Mouse (Mus musculus) frontal cortex, adult (tissue): Measurements from ENCODE around the gene Diras2.

ENCODE experiments used
- ATAC-seq: cut with Nextera tagmentation; 2 replicates; pipeline ENCODE4 v1.9.2; 2017; ENCODE audit warnings: mild to moderate bottlenecking, moderate library complexity, mixed read lengths; ENCODE audit not compliant: low TSS enrichment

Diras2 gene

DNA sequence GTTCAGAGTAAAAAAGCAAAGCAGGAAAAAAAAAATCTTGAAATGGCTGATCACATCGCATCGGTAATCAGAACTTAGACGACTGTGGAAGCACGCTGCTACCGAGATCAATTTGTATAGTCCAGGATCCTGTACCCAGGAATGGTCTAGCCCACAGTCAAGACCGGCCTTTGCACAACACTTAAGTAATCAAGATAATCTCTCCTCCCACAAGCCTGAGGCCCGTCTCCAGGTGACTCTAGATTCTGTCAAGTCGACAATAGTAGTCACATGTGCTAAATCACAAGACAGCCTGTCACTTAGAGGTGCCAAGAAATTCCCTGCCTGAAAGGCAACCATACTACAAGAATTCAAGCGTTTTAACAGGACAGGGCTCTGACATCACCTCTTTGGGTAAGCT is at the start of gene Diras2:
Gene Diras2, minus strand, starts transcription at position 159 of the 400 bp plus-strand sequence.
- ATAC-seq, result no peak

DNA sequence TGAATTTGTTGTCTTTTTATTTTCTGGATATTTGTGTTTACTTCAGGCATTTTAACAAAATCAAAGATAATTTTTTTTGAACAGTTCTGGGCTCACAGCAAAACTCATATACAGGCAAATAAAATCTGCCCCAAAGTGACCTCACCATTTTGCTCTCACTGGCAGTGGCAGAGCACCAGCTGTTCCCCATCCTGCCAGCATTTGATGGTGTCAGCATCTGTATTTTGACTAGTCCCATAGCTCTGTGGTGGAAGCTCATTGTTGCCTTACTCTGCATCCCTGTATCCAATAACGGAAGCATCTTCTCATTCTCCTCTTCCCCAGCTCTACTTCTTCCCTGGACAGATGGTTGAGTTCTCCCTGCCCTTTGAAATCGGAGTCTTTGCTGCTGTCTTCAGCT is 47.7 kb upstream of the Diras2 start:
- ATAC-seq, result no peak

DNA sequence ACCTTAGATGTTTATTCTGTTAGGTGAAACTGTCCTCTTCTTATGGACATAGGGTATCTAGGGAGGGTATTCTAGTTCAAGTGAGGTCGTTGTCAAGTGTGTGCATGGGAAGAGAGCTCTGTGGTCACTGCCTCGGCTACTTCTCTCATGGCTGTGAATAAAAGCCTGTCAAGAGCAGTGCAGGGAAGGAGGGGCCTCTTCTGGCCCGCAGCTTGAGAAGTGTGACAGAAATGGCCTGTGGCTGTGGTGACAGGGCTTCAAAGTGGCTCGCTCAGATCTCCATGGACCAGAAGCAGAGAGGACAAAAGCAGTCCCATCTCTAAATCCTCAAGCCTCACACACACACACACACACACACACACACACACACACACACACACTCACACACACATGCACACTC is 46.9 kb upstream of the Diras2 start:
- no peak for ATAC-seq

DNA sequence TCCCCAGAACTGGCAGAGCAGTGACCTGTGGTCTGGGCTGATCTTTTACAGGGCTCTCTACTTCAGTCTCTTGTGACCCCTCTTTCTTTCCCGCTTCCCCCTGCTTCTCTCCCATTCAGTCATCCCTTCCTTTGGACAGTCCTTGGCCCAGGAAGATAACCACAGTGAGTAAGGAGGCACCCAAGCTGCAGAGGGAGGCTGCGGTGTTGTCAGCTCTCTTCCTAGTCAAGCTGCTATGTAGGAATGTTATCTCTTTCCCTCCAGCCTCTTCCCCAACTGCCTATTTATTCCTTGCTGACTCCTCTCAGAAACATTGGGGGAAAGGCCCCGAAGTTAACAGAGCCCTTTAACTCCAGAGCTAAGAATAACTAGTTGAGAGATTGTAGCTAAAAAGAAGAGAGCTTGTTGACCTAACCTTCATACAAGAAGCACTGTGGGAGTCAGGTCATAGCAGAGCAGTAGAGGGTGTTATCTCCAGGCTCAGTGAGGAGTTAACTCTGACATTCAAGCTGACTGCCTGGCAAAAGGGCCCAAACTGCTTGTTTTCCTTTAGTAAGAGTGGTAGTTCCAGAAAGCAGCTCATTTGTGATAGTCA is 46.3 kb upstream of the Diras2 start:
- 0 out of 2 replicates have a peak, but pooled peaks have one; percentile 23 for ATAC-seq

DNA sequence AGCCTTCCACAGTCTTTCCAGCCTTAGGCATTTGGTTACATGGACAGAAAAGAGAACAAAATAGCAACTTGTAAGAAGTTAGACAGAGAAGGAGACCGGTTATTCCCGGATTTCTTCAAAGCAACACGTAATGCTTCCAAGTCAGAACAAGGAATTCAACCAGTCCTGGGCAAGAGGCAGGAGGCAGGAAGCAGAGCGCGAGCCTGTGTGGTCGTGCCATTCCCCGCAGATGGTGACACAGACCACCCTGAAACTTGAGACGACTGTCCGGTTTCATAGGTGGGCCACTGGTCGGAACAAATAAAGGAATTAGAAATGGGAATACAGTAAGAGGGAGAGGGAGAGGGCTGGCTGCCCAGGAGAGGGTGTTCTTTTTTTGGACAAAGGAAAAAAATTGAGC is 45.8 kb upstream of the Diras2 start:
- no peak for ATAC-seq

DNA sequence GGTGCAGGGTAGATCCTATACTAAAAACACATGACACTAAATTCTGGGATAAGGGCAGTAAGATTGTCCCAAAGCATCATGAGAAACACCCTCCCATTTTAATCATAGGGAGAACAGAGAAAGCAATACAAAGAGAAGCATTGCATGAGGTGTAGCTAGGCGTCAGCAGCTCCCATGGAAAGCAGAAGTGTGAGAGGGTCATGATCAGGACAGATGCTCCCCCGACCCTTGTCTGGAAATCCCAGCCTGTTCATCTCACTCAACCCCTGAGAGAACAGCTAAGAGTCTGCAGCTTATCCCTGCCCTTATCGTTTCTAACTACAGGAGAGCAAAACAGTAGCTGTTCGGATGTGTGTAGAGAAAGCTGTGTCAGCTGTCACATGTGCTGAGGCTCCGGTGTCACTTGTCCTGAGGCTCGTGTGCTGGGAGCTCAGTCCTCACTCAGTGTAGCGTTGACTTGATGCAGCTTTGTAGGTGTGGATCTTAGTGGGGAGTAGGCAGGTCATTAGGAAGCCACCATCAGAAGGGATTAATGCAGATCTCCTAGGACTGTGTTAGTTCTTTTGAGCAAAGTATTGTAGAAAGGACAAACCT is 45.0 kb upstream of the Diras2 start:
- ATAC-seq, result no peak

DNA sequence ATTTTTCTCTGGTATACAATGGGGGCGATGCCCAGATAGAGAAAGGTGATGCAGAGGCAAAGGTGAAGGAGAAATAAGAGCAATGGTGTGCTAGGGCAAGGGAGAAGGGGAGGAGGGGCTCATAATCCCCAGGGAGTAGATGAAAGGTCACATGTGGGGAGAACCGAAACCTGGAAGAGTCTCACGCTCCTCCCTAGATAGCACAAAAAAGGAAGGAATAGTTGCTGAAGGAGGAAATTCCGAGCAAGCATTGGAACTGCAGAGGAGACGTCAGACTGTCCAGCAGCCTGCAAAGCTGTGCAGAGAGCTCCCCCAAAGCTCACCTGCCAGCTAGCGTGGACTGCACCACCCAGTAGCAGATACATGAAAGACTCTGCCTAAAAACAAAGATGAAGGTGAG is 44.4 kb upstream of the Diras2 start:
- ATAC-seq, result no peak

DNA sequence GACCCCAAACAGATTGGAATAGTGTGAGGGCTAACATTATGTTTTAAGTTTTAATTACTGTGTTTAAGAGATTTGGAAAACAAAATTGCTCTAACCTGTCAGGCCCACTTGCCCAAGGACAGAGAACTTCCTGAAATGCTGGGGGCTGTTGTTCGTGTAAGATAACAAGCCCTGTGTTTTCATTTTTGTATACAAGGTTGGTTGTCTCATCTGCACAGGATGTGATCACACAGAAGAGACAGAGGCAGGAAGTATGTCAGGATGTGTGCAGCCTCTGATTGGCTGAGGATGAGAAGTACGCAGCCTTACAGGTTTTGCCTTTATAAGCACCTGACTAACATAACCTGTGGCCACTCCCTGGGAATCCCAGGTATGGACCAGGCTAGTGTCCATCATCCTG is 43.2 kb upstream of the Diras2 start:
- ATAC-seq, result no peak

DNA sequence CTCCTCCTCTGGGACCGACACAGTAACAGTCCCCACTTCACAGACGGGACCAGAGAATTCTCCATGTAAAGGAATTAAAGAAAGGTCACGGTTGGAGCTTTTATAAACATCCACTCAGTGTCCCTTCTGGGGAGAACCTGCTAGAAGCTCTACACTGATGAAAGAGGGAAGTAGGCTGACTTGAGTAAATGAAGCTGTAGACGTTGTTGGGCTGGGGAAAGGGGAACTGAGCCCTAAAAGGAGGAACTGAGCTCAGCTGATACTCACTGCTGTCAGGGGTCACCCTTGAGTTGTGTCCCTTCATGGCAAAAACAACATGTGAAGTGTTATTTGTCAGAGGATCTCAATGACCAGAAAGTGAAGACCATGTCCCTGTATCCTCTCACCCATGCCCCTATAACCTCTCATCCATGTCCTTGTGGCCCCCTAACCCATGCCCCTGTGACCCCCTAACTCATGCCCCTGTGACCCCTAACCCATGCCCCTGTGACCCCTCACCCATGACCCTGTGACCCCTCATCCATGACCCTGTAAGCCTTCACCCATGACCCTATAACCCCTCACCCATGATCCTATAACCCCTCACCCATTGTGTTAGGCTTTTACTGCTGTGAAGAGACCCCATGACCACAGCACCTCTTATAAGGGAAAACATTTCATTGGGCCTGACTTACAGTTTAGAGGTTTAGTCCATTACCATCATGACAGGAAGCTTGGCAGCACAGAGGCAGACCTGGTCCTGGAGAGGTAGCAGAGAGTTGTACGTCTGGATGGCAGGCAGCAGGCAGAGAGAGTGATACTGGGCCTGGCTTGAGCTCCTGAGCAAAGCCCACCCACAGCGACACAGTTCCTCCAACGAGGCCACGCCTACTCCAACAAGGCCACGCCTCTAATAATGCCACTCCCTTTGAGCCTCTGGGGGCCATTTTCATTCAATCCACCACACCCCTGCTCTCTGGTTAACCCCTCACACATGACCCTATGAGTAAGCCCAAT is 41.7 kb upstream of the Diras2 start:
- no peak for ATAC-seq

DNA sequence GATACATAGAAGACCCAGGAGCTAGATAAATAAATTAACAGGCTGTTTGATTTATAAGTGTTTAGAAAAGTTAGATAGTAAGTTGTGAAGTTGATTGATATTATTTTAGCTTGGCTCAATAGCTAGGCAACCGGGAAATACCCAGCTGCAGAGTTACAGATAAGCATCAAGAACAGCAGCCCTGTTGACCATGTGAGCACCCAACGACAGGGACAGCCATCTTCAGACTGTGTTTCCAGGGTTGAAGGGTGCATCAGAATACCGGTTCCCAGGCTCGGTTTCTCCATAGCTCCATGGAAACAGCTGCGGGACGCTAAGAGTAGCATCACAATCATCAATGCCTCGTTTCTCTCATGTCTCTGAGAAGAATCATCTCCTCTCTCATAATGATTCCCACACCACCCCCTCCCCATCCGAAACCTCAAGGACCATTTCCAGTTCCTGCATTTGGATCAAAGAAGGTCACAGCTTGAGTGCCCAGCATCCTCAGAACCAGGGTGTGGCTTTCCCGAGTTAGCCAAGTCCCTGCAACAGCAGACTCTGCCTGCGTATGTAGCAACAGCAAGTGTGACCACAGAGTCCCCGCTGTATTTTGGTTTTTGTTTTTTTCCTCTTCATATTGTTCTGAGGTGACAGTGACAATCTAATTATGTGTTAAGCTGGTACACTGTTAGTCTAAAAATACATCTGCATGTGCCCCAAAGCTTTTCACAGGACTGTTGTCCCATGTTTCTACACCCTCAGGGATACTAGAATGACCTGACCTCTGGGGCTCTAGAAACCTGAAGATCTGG is 40.7 kb upstream of the Diras2 start:
- ATAC-seq, result no peak

DNA sequence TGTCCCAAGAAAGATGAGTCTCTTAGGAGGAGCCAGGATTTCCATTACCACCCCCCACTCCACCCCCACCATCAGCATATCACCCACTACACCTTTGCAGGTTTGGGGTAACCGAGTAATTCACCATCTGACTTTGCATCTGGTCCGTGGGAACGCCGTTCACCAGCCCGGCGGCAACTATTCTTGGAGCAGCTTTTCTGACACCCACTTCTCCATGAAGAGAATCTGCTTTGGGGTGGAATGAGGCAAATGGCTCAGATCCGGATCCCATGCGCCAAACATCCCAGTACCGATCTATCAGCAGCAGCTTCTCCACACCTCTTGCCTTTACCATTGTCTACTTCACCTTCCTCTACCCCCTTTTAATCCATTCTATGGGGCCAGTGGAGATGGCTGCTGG is 39.2 kb upstream of the Diras2 start:
- peak; percentile 92 for ATAC-seq

DNA sequence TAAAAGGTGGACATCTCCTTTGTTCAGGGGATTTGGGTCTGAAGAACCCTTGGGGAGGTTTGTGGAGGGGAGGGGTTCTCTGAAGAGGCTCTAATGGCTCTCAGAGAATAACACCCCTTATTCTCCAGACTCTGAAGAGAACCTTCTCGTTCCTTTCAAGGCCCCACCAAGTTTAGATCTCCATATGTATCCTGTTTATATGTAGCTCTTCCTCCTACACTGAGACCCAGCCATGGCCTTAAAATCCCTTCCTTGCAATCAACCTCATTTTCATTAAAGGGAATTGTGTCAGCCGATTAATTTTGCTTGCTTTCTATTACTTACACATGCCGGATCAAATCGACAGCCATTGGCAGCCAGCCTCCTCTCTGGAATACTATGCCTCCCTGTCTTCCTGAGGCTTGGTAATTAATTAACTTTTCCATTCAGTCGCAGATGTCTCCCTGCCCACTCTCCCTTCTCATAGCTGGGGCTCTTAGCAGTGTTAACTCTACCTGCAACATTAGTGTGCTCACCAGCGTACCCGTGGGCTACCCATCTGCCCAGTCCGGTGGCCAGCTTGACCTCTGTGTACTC is 38.2 kb upstream of the Diras2 start:
- ATAC-seq, result no peak

DNA sequence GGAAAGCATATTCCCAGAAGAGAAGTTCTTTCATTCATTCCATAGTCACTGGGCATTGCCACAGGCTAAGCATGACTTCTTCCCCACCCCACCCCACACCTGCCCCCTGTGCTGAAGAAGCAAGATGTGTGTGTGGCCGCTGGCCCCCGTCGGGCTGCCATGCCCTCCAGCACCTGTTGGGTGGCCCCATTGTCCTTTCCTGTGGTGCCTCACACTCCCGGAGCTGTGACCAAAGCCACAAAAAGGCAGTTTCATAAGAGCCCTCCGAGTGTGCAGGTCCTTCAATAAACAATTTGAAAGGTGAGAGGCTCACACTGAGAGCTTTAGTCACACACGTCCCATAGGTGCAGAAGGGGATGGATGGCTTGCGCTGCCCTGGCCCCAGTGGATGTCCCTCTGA is 35.7 kb upstream of the Diras2 start:
- no peak for ATAC-seq

DNA sequence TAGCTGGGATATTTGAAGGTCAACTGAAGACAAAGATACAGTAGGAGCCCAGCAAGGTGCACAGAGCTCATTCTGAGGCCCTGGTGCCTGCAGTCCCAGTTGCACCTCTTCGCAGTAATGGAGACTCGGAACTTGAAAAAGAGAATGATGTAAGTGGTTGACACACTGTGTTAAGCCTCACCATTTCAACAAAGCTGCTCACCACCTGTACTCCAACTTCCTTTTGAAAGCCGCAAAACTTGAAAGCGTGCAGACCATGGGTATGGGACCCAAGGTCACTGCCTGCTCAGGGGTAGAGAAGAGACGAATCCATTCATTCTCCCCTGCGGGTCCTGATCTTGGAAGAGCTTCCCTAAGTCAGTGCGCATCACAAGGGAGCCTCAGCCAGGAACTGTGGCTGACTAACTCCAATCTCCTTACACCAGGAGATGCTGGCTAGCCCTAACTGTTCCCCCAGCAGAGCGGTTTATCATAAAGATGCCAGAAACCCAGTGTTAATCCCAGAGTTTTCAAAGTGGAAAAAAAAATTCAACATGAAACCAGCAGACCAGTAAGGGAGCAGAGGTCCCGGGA is 35.2 kb upstream of the Diras2 start:
- ATAC-seq, result no peak

DNA sequence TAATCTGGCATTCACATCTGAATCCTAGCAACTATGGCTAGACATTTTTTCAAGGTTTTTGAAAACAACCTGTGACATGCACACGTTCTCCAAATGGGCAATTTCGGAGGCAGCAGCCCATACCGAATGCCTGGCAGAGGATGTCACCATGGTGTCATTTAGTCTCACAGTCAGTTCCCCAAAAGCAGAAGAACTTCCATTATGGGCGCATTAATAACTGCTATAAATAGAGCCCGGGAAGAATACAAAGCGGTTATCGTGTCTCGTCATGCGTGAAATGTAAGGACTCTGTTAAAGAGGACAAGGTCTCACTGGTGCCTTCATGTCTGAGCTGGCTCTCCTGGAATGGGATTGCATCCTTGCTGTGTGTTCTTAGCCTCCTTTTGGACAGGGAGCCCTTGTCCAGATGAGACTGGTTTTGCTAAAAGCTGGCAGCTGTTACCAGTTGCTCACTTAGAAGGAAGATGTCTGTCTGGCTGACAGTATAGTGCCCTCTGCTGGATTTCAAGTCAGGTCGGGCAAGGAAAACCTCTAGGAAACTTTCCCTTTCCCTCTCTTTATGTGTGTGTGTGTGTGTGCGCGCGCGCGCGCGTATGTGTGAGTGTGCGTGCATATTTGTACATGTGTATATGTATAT is 34.1 kb upstream of the Diras2 start:
- ATAC-seq, result peak; percentile 46; the same call in 1 of the 2 replicates

DNA sequence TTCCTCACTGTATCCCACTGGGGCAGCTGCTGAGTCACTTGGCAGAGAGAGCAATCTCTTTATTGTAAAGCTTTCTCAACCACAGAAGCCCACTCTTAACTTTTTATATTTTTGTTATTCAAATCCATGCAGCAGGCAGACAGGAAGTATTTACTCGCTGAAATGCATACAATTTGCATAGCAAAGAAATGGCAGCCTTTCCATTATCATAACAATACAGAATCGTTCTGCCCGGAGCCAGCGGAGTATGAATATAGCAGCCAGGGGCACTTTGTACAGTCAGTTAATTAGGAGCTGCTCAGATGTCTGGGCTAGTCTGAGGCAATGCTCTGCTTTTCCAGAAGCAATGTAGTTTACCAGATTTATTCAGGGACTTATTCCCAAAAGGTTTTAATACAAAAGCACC is 31.1 kb upstream of the Diras2 start:
- ATAC-seq, result no peak

DNA sequence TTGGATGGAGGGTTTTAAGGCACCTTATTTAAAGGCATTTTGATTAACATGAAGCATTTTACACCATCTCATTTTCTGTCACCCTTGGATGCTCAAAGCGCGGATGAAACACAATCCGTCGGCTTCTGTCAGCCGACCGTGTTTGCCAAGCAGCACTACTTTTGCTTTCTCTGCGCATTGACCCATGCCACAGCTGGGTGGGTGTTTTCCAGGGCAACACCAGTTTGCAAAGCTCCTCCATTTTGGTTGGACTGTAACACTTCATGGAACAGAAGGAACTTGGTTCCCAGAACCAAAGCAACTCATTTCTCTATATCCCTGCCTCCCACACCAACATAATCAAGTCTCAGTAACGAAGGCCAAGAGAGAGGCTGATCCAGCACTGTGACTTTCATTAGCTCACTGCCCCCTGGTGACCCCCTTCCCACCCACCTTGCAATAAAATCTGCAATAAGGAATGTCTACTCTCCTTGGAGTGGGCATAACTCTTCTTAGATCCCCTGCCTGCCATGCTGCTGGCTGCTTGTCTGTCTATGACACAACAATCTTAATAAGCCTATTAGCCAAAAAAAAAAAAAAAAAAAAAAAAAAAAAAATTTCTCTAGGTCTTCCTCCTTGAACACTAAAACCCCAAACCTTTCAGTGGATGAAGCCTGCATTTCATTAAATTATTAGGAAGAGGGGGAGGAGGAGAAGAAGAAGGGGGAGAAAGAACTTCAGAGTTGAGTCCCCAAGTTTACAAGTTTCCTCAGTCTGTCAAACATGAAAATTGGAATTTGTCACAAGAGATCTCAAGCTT is 30.5 kb upstream of the Diras2 start:
- ATAC-seq, result no peak

DNA sequence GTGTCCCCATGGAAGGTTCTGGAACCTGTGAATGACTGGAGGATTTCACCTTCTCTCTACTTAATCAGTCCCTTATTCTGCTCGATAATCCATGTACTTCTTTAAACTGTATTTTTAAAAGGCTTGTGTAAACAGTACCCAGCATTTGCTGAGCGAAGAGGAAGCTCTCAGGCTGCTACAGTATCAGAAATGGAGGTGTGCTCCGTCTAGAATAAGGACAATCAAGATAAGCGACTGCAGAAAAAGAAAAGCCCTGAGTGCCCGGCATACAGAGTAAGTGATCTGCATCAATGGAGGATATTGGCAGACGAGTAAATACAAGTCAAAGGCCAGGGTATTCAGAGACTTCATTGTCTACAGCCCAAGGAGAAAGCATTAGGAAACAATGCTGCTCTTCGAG is 26.3 kb upstream of the Diras2 start:
- ATAC-seq, result no peak

DNA sequence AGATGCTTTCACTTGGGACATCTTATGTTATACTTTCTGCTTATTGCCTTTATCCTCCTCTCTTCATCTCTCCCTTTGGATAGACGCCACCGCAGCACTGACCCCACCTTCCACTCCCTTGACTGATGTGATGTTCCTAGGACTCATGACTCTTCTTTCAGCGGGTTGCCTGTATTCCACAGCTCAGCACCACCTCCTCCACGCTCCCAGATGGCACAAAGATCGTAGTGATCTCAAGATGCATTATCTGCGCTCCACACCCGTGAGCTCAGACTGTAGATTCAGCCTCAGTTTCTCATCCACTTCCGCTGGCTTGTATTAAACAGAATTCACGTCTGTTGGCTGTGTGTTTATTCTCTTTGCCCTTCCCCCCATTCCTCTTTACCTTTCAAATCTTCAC is 23.6 kb upstream of the Diras2 start:
- ATAC-seq, result peak; percentile 80
